Mouse (Mus musculus) yolk sac, embryonic 10.5 days (tissue): ENCODE data around the gene Aknad1.
A peak's percentile ranks its signal among the peaks of the same experiment; 100 is the strongest.

Experiments
- DNase-seq: peaks from one replicate; pipeline ENCODE4 v3.0.0-alpha.2; 2017; ENCODE audit warnings: low spot score

Aknad1 gene

GRCm38 (mm10) chr3:108739045-108739708 lies at the start of gene Aknad1:
Gene Aknad1 (plus strand): TSS chr3:108739658.
- DNase-seq = no peak

DNA sequence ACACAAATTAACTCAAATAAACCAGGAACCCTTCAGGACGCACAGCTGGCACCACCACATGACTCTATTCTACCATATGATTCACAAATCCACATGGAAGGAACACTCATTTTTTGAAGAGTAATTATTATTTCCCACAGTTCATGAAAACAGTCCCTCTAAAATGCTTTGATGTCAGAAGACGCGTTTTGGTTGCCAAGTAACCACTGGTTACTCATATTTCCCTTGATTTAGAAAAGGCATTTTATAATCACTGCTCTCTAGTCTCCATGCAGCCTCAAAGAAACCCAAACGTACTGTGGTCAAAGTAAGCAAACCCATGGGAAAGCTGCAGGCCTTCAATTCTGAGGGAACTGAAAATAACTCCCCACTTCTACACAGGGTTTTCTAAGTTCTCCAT lies 49.5 kb upstream of the Aknad1 start:
- DNase-seq = no peak

- no peak for DNase-seq
These were observed 45.1 kb upstream of the Aknad1 start for GRCm38 (mm10) chr3:108694321-108694720.

GRCm38 (mm10) chr3:108698662-108699061 lies 40.8 kb upstream of the Aknad1 start:
- DNase-seq = no peak

- no peak for DNase-seq
These were observed 39.7 kb upstream of the Aknad1 start for GRCm38 (mm10) chr3:108699786-108700185.

GRCm38 (mm10) chr3:108701256-108701655 lies 38.2 kb upstream of the Aknad1 start:
- DNase-seq = no peak

- no peak for DNase-seq
These were observed 36.7 kb upstream of the Aknad1 start for GRCm38 (mm10) chr3:108702789-108703188.

DNA sequence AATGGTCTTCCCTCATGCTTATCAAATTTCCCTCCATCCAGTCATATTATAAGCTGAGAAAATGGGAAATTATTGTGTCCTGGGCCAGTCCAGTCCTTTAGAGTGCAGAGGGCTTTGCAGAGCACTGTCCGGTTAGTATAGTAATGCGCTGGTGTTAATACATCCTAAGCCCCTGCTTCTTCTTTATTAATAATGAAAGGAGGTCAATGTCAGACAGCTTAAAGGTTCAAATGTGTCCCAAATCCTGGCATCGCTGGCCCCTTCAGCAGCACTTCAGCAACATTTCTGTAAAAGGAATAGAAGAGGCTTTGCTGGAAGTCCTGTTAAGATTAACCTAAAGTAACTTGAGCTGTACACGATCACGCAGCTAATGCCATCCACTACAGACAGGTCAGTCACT lies 28.2 kb upstream of the Aknad1 start:
- no peak for DNase-seq

- peak; percentile 23 for DNase-seq
These were observed 26.3 kb upstream of the Aknad1 start for GRCm38 (mm10) chr3:108713065-108713675.

DNA sequence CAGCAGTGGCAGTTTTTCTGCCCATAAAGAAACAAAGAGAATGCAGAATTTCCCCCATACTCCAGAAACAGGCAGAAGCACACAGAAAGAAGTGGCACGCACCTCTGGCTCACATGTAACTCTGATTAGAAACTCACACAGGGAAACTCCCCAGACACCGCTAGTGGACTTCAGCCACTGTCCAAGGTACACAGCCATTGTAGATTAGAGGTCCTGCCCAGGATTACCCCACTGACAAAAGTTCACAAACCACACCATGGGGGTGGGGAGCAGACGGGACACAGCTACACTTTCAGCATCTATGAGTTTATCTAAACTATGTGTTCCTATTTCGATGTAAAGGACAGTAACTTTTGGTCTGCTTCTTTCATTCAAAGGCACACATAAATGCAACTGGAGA lies 24.6 kb upstream of the Aknad1 start:
- DNase-seq = peak; percentile 79

- DNase-seq = no peak
These were observed 21.5 kb upstream of the Aknad1 start for GRCm38 (mm10) chr3:108717896-108718502.

DNA sequence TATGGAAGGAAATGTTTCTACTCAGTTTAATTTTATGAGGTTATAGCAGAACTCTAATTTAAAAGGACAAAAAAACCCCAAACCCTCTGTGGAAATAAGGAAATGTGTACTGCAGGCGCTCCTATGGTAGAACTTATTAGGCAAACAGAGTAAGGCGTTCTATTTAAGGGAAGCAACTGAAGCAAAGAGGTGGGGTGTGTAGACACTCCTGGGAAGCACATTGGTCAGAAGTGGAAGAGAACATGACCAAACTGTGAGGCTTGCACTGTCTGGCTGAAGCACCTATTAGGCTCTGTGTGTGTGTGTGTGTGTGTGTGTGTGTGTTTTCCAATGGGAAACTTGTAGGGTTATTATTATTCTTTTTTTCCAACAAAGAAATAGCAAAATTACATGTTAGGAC lies 20.1 kb upstream of the Aknad1 start:
- DNase-seq = no peak

DNA sequence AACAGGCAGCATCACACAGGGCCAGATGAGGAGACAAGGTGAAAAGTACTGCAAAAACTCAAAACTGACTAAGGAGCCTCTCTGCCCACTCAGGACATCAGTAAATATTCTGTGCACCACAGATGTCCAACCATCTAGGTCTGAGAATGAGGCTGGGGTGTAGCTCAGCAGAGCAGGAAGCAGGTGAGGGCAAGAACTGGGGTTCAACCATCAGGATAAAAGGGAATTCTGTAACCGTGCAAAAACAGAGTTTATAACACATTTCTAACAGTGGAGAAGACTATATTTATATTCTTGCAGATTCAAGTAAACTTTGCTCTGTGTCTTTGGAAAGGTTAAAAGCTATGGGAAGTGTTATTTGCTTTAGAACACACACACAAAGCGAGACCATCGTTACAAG lies 19.7 kb upstream of the Aknad1 start:
- DNase-seq = no peak

GRCm38 (mm10) chr3:108721076-108721991 lies 18.1 kb upstream of the Aknad1 start:
- DNase-seq = no peak

- DNase-seq = peak; percentile 99
These were observed 17.2 kb upstream of the Aknad1 start, which contains the start of gene Gpsm2 for GRCm38 (mm10) chr3:108722036-108722872. Gene Gpsm2 (minus strand): TSS chr3:108722309.

GRCm38 (mm10) chr3:108726413-108726812 lies 13.0 kb upstream of the Aknad1 start:
- DNase-seq = no peak

- DNase-seq = no peak
These were observed 12.1 kb upstream of the Aknad1 start for GRCm38 (mm10) chr3:108727344-108727743.

DNA sequence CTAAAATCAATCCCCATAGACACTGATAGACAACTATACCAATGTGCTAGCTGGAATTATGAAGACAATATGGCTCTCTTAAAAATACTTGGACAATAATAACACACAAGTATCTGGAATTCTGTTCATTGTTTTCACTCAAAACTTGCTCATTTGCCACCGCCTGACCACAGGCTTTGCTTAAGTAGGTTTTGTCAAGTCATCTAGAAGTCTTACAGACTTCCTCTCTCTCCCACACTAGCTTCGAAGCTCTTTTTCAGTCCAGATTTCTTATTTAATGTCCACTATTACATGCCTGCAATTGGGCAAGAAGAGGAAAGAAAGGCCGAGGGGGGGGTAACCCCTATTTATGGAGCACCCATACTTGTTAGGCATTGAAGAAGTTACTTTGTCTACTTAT lies 11.7 kb upstream of the Aknad1 start:
- no peak for DNase-seq

DNA sequence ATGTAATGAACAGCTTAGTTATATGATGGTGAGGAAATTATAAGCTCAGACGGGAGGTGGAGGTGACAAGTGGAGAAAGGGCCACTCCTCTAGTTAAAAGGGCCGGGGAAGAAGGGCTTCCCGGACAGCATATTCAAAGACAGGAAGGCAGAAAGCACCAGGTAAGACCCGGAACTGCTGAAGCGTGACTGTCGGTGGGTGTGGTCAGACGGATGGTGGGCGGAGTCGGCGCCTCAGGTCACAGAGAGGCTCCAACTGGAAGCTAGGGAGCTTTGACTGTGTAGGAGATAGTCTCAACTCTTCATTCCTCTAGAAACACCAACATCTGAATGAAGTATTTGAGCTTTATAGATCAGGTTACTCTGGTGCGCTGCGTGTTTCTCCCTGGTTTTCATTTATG lies 9.1 kb upstream of the Aknad1 start:
- peak; percentile 41 for DNase-seq

- no peak for DNase-seq
These were observed 1.7 kb upstream of the Aknad1 start for GRCm38 (mm10) chr3:108737761-108738160.

GRCm38 (mm10) chr3:108744060-108744459 lies 4.6 kb downstream of the Aknad1 start:
- no peak for DNase-seq
